Mouse (Mus musculus): ENCODE results near the gene Ccdc34.

Ccdc34 gene

GRCm38 (mm10) chr2:110017616-110018505 lies at the start of gene Ccdc34:
TSS of gene Ccdc34 (plus strand) at chr2:110017817.
- peak; percentile 90 to 92 for DNase-seq

- DNase-seq: no peak
These were observed 48.2 kb upstream of the Ccdc34 start for GRCm38 (mm10) chr2:109969381-109969780.

- DNase-seq: peak in 1 of 2 experiments; percentile 43
These were observed 47.6 kb upstream of the Ccdc34 start for GRCm38 (mm10) chr2:109969926-109970532.

DNA sequence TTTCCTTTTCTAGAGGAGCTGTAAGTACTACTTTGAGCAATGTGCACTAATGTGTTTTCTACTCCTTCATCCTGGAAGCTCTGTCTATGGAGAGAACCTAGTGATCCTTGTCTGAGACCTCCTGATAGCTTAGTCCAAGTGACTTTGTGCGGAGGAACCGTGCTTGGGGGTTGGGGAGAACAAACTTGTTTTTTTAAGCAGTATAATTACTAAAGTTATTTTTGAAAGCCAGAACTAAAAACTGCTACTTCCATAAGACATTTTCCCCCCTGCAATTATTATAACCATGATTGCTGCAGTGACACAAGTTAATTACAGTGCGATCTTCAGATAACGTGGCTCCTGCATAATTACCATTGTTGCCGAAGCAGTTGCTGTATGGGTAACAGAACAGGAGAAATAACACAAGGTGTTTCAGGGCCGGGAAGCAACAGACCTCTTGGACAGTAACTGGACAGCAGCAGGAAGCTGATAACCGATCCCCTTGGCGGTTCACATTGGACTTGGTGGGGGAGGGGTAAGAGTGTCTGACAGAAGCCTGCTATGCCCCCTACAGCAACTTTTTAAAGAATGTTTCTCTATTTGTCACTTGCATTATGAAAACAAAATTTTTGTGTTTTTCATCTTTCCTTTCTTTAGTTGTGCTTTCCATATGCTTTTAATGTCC lies 46.7 kb upstream of the Ccdc34 start:
- no peak for DNase-seq

DNA sequence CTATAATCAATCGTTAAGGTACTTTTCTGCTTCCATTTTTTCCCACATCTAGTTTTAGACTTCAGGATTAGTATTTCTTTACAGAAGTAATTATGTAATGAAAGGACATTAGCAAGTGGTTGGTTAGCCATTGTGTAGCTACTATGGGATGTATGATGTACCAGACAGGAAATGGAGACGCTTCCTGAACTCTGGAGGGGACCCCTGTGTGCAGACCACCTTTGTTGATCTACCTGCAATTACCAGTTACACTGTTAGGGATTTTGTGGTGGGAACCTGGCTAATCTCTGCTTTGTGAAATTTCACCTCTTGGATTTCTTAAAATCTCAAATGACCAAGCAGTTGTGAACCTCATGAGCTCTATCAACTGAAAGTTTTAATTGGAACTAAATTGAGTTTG lies 45.3 kb upstream of the Ccdc34 start:
- no peak for DNase-seq

DNA sequence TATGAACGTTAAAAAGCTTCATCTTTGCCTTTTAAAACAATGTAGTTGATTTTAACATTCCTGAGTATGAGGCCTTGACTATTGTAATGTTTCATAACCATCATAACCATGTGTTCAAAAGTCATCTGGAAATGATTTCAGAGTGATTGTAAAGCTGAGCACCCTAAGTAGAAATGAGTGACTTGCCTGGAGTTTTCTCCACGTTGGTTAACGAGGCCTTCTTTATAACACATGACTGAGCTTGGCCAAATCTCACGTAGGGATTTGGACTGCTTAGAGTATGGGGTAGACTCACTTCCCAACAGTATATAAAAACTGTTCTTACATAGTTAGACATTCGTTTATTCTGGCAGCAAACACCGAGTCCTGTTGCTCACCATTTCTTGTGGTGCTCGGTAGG lies 44.7 kb upstream of the Ccdc34 start:
- no peak for DNase-seq

GRCm38 (mm10) chr2:109974807-109975206 lies 42.8 kb upstream of the Ccdc34 start:
- no peak for DNase-seq

GRCm38 (mm10) chr2:109976181-109976580 lies 41.4 kb upstream of the Ccdc34 start:
- DNase-seq: no peak

- DNase-seq: peak in 1 of 2 experiments; percentile 49
These were observed 40.3 kb upstream of the Ccdc34 start for GRCm38 (mm10) chr2:109977322-109977721.

DNA sequence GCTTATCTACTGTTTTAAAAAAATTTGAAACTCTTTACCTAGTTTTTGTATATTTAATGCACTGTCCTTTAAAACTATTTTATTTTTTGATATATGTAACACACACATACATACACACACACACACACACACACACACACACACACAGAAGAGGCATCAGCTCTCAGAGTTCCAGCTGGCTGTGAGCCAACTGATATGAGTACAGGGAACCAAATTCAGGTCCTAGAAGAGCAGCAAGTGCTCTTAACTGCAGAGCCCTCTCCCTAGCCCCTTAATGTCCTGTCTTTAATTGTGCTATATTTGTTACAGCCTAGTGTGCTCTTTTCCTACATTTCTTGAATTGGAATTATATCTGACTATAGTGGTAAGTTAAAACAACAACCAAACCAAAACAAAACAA lies 38.4 kb upstream of the Ccdc34 start:
- peak in 1 of 2 experiments; percentile 10 for DNase-seq

DNA sequence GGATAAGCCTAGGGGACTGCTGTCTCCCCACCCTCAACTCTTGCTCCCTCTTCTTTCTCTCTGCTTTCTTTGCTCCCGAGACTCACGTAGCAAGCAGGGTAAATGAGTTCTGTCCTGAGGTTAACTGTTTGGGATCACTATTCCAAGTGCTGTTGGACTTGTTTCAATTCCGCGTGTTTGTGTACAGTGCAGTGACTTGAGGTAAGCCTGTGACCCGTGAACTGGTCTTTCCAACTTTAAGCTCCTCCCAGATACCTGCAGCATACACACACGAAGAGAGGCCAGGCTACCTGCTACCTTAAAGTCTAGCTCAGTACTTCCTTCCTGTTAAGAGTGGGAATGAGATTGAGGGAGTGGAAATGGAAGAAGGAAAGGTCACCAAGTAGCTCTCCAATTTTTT lies 34.2 kb upstream of the Ccdc34 start:
- DNase-seq: peak; percentile 65 to 85

DNA sequence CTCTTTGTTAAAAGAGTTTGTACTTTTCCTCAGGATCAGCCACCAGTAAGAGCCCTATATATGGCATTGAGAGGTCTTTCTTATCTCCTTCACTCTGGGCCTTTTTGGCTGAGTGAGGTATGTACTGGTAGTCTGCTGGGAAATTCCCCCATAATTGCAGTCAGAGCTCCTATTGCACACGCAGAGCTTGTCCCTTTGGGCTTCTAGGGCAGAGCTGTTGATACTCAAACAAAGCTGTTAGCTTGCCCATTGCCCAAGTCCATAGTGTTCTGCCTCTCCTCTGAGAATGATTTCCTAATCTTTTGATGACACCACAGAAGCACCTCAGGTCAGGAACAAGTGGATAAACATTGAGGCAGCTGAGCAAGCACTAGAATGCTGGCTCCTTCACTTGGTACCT lies 32.7 kb upstream of the Ccdc34 start:
- peak; percentile 37 to 62 for DNase-seq

GRCm38 (mm10) chr2:109985560-109985959 lies 32.1 kb upstream of the Ccdc34 start:
- DNase-seq: no peak

GRCm38 (mm10) chr2:109986036-109986785 lies 31.4 kb upstream of the Ccdc34 start:
- DNase-seq: peak in 1 of 2 experiments; percentile 1

DNA sequence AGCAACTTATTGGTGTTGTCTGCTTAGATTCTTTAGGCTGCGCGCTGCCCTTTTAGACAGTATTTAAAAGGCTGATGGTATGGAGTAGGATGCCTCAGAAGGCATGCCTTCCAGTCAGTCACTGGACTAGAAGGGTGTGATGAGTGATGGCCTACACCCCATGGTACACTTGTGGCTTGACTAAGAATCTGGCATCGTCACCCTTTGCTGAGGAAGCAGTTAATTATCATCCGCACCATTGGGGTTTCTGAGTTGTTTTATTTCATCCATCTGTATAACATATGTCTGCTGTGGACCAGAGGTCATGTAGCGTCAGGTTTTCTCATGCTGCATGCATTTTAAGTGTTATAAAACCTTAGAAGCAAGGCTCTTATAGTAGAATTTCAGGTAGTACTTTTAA lies 29.7 kb upstream of the Ccdc34 start:
- DNase-seq: peak in 1 of 2 experiments; percentile 1

DNA sequence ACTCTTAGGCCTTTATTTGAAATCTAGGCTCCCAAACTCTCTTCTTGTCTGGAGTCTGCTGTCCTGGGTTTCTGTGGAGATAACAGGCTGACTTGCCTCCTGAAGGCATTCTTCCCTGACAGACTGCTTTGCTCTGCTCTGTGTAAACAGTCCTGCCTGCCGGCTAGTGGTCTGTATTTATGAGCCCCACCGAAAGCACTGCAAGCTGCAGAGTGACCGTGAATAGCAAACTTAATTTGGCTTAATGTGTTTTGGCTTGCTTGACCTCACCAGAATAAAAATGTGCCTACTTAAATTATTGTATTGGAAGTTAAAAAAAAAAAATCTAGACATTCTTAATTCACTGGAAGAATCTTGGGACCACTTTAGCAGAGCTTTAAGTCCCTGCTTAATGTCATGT lies 28.4 kb upstream of the Ccdc34 start:
- DNase-seq: peak in 1 of 2 experiments; percentile 4

- DNase-seq: peak; percentile 5 to 37
These were observed 27.7 kb upstream of the Ccdc34 start for GRCm38 (mm10) chr2:109989679-109990473.

GRCm38 (mm10) chr2:109991754-109992153 lies 25.9 kb upstream of the Ccdc34 start:
- peak in 1 of 2 experiments; percentile 0 for DNase-seq

DNA sequence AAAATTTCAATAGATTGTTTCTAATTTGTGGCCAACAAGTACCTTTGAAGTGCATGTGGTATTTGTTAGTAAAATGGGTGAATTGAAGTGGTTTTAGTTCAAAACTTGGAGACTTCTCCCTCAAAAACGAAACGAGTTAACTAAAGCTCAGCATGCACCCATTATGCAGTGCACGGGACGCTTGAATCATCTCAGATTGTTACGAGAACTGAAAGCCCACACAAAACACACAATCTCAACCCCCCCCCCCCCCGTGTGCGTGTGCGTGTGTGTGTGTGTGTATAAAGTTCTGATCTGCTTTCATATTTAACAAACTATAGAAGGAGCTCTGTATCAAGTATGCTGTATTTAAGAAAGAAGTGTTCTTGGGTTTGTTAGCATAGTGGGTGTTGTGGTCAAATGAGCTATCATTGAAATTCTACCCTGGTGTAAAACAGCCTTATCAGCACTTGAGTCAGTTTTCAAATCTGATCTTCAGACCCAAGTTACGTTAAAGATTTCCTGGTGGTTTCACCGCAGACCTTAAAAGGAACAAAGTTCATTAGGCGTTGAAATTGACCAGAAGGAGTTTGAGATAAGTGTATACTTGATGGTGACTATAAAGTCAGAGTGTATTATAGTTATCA lies 25.1 kb upstream of the Ccdc34 start:
- DNase-seq: peak in 1 of 2 experiments; percentile 1

DNA sequence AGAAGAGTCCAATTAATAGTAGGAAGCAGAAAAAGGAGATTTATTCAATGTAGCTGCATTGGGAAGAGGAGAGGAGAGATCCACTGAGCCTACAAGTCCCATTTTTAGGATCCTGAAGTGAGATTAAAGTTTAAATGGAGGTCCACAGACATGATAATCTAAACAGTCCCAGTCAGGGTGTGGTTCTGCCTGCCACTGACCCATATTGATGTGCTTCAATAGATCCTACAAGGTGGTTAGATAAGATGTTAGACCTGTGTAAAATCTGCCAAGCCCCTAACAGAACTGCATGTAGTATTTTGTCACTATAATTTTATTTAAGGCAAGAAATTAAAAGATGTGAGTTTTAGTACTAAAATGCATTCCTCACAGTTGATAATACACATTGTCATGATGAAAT lies 24.2 kb upstream of the Ccdc34 start:
- DNase-seq: no peak

GRCm38 (mm10) chr2:109995061-109995460 lies 22.6 kb upstream of the Ccdc34 start:
- DNase-seq: no peak

All from kidney, adult 8-10 months (tissue).